Mouse (Mus musculus): ENCODE results near the gene Itsn1.

DNA sequence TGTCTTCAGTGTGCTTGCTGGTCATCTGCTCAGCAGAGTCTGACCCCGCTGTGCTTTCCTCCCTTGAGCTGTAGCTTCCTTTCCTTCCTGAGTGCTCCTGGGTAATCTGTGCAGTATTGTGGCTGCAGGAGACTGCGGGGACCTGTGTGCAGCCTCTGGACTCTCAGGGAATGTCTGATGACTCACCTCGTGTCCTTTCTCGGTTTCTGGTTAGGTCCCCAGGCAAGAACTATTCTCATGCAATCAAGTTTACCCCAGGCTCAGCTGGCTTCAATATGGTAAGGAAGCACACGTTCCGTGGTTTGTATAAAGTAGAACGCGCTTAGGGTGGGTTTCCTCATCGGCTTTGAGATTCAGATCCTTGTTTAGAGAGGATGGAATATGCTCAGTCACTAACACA, 82.8 kb downstream of the Itsn1 start:
- no peak for TF ChIP-seq CTCF (IDR thresholded peaks at IDR 0.05; ENCODE audit: low read depth)
- TF ChIP-seq EP300 (IDR thresholded peaks at IDR 0.05; ENCODE audit: low read depth): no peak

All from heart, postnatal 0 days (tissue).